Mouse (Mus musculus) splenic B cell, adult 2 months (primary cell): Measurements from ENCODE around the gene Kpna1.
"Not testable (repeated sequence)": the region's sequence is repeated elsewhere in the genome, so short reads cannot be mapped to it uniquely, and the experiment has no call there.

Experiments used
- DNase-seq: peaks from one replicate; pipeline ENCODE4 v3.0.0-alpha.2; 2011; ENCODE audit warnings: low read depth, low spot score
- H3K27me3 ChIP-seq: 2 replicates; pipeline ENCODE4 v1.6.1; 2012; ENCODE audit warnings: mild to moderate bottlenecking, low read length, moderate library complexity, mixed read lengths; ENCODE audit not compliant: control insufficient read depth, poor library complexity, insufficient read depth, severe bottlenecking
- H3K36me3 ChIP-seq: 2 replicates; pipeline ENCODE4 v1.6.1; 2012; ENCODE audit warnings: mild to moderate bottlenecking, low read length, moderate library complexity, mixed read lengths; ENCODE audit not compliant: control insufficient read depth, poor library complexity, insufficient read depth, severe bottlenecking

Kpna1 gene

GRCm38 (mm10) chr16:36043073-36043472 lies 64.5 kb downstream of the Kpna1 start:
- Histone ChIP-seq H3K36me3 (peaks cover 2% of the 10 kb centered on the region), H3K27me3 (no peaks in the 10 kb centered on the region)
- no peak for DNase-seq

- no peak for DNase-seq
- Histone ChIP-seq H3K36me3 (peaks cover 2% of the 10 kb centered on the region), H3K27me3 (no peaks in the 10 kb centered on the region)
Observed at GRCm38 (mm10) chr16:36043964-36044363, 65.4 kb downstream of the Kpna1 start.

GRCm38 (mm10) chr16:36047538-36047937 lies 69.0 kb downstream of the Kpna1 start:
- no peak for DNase-seq
- no peaks in the 10 kb centered on the region for H3K27me3 ChIP-seq
- peaks cover 5% of the 10 kb centered on the region for H3K36me3 ChIP-seq

- Histone ChIP-seq H3K27me3 (no peaks in the 10 kb centered on the region), H3K36me3 (peaks cover 5% of the 10 kb centered on the region)
- DNase-seq: no peak
Observed at GRCm38 (mm10) chr16:36051491-36051890, 72.9 kb downstream of the Kpna1 start.

GRCm38 (mm10) chr16:36053524-36054275 lies 75.2 kb downstream of the Kpna1 start:
- Histone ChIP-seq H3K36me3 (peaks cover 3% of the 10 kb centered on the region), H3K27me3 (no peaks in the 10 kb centered on the region)
- no peak for DNase-seq

- Histone ChIP-seq H3K27me3 (no peaks in the 10 kb centered on the region), H3K36me3 (no peaks in the 10 kb centered on the region; the same call in none of the 2 replicates)
- no peak for DNase-seq
Observed at GRCm38 (mm10) chr16:36054920-36055319, 76.4 kb downstream of the Kpna1 start.

- no peaks in the 10 kb centered on the region for H3K36me3 ChIP-seq
- no peaks in the 10 kb centered on the region for H3K27me3 ChIP-seq
- DNase-seq: no peak
Observed at GRCm38 (mm10) chr16:36056416-36056815, 77.9 kb downstream of the Kpna1 start.

- Histone ChIP-seq H3K27me3 (no peaks in the 10 kb centered on the region), H3K36me3 (no peaks in the 10 kb centered on the region)
- no peak for DNase-seq
Observed at GRCm38 (mm10) chr16:36057933-36058475, 79.5 kb downstream of the Kpna1 start.

GRCm38 (mm10) chr16:36062534-36062933 lies 84.0 kb downstream of the Kpna1 start:
- DNase-seq, H3K36me3 ChIP-seq, H3K27me3 ChIP-seq: not testable (repeated sequence)

- no peaks in the 10 kb centered on the region for H3K36me3 ChIP-seq
- DNase-seq: no peak
Observed at GRCm38 (mm10) chr16:36063315-36063714, 84.8 kb downstream of the Kpna1 start.

GRCm38 (mm10) chr16:36064904-36065303 lies 86.4 kb downstream of the Kpna1 start:
- Histone ChIP-seq H3K27me3 (no peaks in the 10 kb centered on the region), H3K36me3 (no peaks in the 10 kb centered on the region)
- DNase-seq: no peak

More at GRCm38 (mm10) chr16:36063315-36063714, 84.8 kb downstream of the Kpna1 start:
- no peaks in the 10 kb centered on the region for H3K27me3 ChIP-seq

- no peaks in the 10 kb centered on the region for H3K27me3 ChIP-seq
- DNase-seq: no peak
- H3K36me3 ChIP-seq: no peaks in the 10 kb centered on the region
Observed at GRCm38 (mm10) chr16:36067694-36068093, 89.1 kb downstream of the Kpna1 start.

- Histone ChIP-seq H3K27me3 (no peaks in the 10 kb centered on the region; the same call in 1 of the 2 replicates), H3K36me3 (no peaks in the 10 kb centered on the region)
- no peak for DNase-seq
Observed at GRCm38 (mm10) chr16:36068356-36068755, 89.8 kb downstream of the Kpna1 start.

- DNase-seq: no peak
- Histone ChIP-seq H3K36me3 (no peaks in the 10 kb centered on the region), H3K27me3 (no peaks in the 10 kb centered on the region; the same call in 1 of the 2 replicates)
Observed at GRCm38 (mm10) chr16:36069819-36070575, 91.4 kb downstream of the Kpna1 start.

- Histone ChIP-seq H3K27me3 (no peaks in the 10 kb centered on the region; the same call in 1 of the 2 replicates), H3K36me3 (no peaks in the 10 kb centered on the region)
- no peak for DNase-seq
Observed at GRCm38 (mm10) chr16:36071071-36071449, 92.5 kb downstream of the Kpna1 start.
